Mouse (Mus musculus): ENCODE data around the gene Thsd4.

GRCm38 (mm10) chr9:60561641-60562289 lies 39.9 kb upstream of the Thsd4 start:
- TF ChIP-seq CTCF (IDR thresholded peaks at IDR 0.05) (no peak), EP300 (IDR thresholded peaks at IDR 0.05) (no peak)
